Comparison of ENCODE assay signal across 8 mouse cellular contexts in the genomic region with DNA sequence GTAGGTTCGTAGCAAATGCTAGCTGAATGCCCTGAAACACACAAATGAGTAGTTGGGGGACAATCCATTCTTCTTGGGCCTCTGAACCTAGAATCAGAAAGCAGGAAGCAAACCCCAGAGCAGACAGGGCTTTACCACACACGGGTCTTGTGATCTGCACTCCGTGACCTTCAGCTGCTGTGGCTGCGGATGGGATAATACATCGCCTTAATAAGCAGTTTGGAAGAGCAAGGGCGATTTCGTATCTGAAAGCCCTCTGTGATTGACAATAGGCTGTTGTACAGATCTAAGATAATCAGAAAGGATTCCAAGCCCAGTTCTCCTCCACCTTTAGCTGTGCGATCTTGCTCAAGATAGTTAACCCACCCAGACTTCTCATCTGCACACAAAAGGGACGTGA. TPM values are rescaled to one million over a fixed set of nuclear protein-coding genes. Genes with fewer than 3 reads are reported as not detected.
A peak's percentile ranks its signal among the peaks of the same experiment; 100 is the strongest.
DNase-seq lines count a peak whose midpoint lies in the region; ATAC-seq lines count a peak whose summit lies in the region.

No protein-coding gene starts in this region.

- WGBS in heart, embryonic 10.5 days = 53% methylated on average over 9 of the region's 9 CpGs
- 32% methylated on average over 9 of the region's 9 CpGs for WGBS in hindbrain, embryonic 12.5 days
- 17% methylated on average over 9 of the region's 9 CpGs for WGBS in midbrain, embryonic 11.5 days

- no peak overlapping the region for H3K9ac ChIP-seq in hindbrain, embryonic 12.5 days
- H3K9ac ChIP-seq in midbrain, embryonic 11.5 days (ENCODE audit: low read length) = peak overlapping the region; percentile 38; the same call in 1 of the 2 replicates

- no peaks in the 10 kb centered on the region for H3K9me3 ChIP-seq in heart, embryonic 10.5 days
- no peaks in the 10 kb centered on the region for H3K9me3 ChIP-seq in hindbrain, embryonic 12.5 days (replicated peaks)
- H3K9me3 ChIP-seq in midbrain, embryonic 11.5 days (ENCODE audit: control insufficient read depth, low read length) = no peaks in the 10 kb centered on the region

- peaks cover 53% of the 10 kb centered on the region for H3K4me1 ChIP-seq in heart, embryonic 10.5 days
- peaks cover 54% of the 10 kb centered on the region for H3K4me1 ChIP-seq in hindbrain, embryonic 12.5 days
- H3K4me1 ChIP-seq in midbrain, embryonic 11.5 days (ENCODE audit: control insufficient read depth, insufficient read depth, low read length) = peaks cover 54% of the 10 kb centered on the region

- no peak for ATAC-seq in hindbrain, embryonic 12.5 days (ENCODE audit: low FRiP score)
- ATAC-seq in midbrain, embryonic 11.5 days (ENCODE audit: low FRiP score) = no peak

- H3K27ac ChIP-seq in heart, embryonic 10.5 days = peak overlapping the region; percentile 93
- peak overlapping the region; percentile 87 for H3K27ac ChIP-seq in hindbrain, embryonic 12.5 days
- peak overlapping the region; percentile 63 for H3K27ac ChIP-seq in midbrain, embryonic 11.5 days (ENCODE audit: low read depth, low read length)

- DNase-seq in heart, embryonic 10.5 days (ENCODE audit: low spot score) = no peak
- DNase-seq in heart, adult 9 months (ENCODE audit: low spot score in 2 of 2) = no peak
- DNase-seq in ZHBTc4 (ENCODE audit: low read depth, low spot score) = peak; percentile 81
- peak; percentile 89 for DNase-seq in midbrain, embryonic 11.5 days (ENCODE audit: low spot score, missing footprints)
- no peak for DNase-seq in cerebellum, adult 9-11 months
- no peak for DNase-seq in ovary, postnatal 36 days (ENCODE audit: low spot score)
- DNase-seq in spleen, adult 12 weeks (ENCODE audit: low spot score) = no peak

- peaks cover 1% of the 10 kb centered on the region; the same call in 1 of the 2 replicates for H3K27me3 ChIP-seq in heart, embryonic 10.5 days (ENCODE audit: insufficient read depth, poor library complexity, severe bottlenecking)
- no peaks in the 10 kb centered on the region for H3K27me3 ChIP-seq in hindbrain, embryonic 12.5 days
- H3K27me3 ChIP-seq in midbrain, embryonic 11.5 days (ENCODE audit: control insufficient read depth, insufficient read depth, low read length) = no peaks in the 10 kb centered on the region

- H3K4me3 ChIP-seq in heart, embryonic 10.5 days = no peak overlapping the region
- H3K4me3 ChIP-seq in hindbrain, embryonic 12.5 days = no peak overlapping the region
- no peak overlapping the region for H3K4me3 ChIP-seq in midbrain, embryonic 11.5 days (ENCODE audit: low read depth, low read length)

- no peaks in the 10 kb centered on the region for H3K36me3 ChIP-seq in heart, embryonic 10.5 days
- H3K36me3 ChIP-seq in hindbrain, embryonic 12.5 days = no peaks in the 10 kb centered on the region
- H3K36me3 ChIP-seq in midbrain, embryonic 11.5 days (ENCODE audit: control insufficient read depth, insufficient read depth, low read length) = no peaks in the 10 kb centered on the region

- H3K4me2 ChIP-seq in hindbrain, embryonic 12.5 days (replicated peaks) = no peak overlapping the region
- no peak overlapping the region for H3K4me2 ChIP-seq in midbrain, embryonic 11.5 days

RNA-seq across cellular contexts. Expression of a gene that starts 52.5 kb away (rescaled TPM):
- 90.2 and 114 TPM in 2 replicates for polyA plus RNA-seq in heart, embryonic 10.5 days (2016; fragmentation: Nextera tagmentation; extraction: Ambion mirVana)
- 87.2 and 92.3 TPM in 2 replicates for polyA plus RNA-seq in hindbrain, embryonic 12.5 days (2016; fragmentation: Nextera tagmentation; extraction: Ambion mirVana)
- 149 and 165 TPM in 2 replicates for polyA plus RNA-seq in midbrain, embryonic 11.5 days (2014; fragmentation: Nextera tagmentation; extraction: Ambion mirVana)

Comparison
In these comparisons a context has a peak if more than half of its experiments do, and no peak if none do; other contexts are left out.
1. DNase-seq: peak in ZHBTc4 (single experiment) and midbrain, embryonic 11.5 days (single experiment); none in heart, embryonic 10.5 days (single experiment), heart, adult 9 months (0 of 2), cerebellum, adult 9-11 months (single experiment), ovary, postnatal 36 days (single experiment) and spleen, adult 12 weeks (single experiment).
2. Peak in every context shown above with its lines, with median percentiles within 50 percentile points of each other: H3K27ac ChIP-seq.